Mouse (Mus musculus) embryonic fibroblast, embryonic 13.5 days (primary cell): Measurements from ENCODE around the gene Aptx. TPM values are rescaled to one million over a fixed set of nuclear protein-coding genes. Genes with fewer than 3 reads are reported as not detected.

Experiments
- H3K27ac ChIP-seq: 2 replicates; pipeline ENCODE4 v1.5.1; 2012; ENCODE audit warnings: low read length, control low read depth, inconsistent platforms; ENCODE audit not compliant: insufficient read depth
- H3K4me1 ChIP-seq: 2 replicates; pipeline ENCODE4 v1.6.1; 2011; ENCODE audit warnings: low read length; ENCODE audit not compliant: control insufficient read depth, insufficient read depth
- H3K4me3 ChIP-seq: 2 replicates; pipeline ENCODE4 v1.5.1; 2011; ENCODE audit warnings: mild to moderate bottlenecking, control low read depth, low read length; ENCODE audit not compliant: insufficient read depth
- CTCF ChIP-seq: IDR thresholded peaks from 2 replicates; pipeline ENCODE4 v1.5.1; 2011; ENCODE audit warnings: mild to moderate bottlenecking, control low read depth, low read length, moderate library complexity, borderline replicate concordance; ENCODE audit not compliant: insufficient read depth
- POLR2A ChIP-seq: IDR thresholded peaks from 2 replicates; pipeline ENCODE4 v1.6.1; 2011; ENCODE audit warnings: low read depth, mild to moderate bottlenecking, control low read depth, low read length, moderate library complexity
- polyA plus RNA-seq: library from polyadenylated mRNA; stranded (reverse); fragments of >200 nt; gene quantifications from 2 replicates; pipeline ENCODE4 v1.2.4, GENCODE M21; 2011; ENCODE audit warnings: low read depth; ENCODE audit not compliant: missing spikeins, insufficient read length

Aptx gene
- polyA plus RNA-seq, 1 experiment = 25.7 TPM

DNA sequence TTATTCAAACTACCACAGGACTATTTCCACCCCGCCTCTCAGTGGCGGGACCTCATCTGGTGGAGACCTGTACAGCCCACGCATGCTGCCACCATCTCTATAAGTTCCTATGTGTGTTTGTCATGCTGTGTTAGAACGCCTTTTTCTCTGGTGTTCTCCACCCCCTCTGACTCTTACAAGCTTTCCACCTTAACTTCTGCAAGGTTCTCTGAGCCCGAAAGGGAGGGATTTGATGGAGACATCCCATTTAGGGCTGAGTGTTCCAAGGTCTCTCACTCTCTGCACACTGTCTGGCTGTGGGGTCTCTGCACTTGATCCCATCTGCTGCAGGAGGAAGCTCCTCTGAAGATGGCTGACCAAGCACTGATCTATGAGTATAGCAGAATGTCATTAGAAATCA is 29.5 kb downstream of the Aptx start:
- Histone ChIP-seq H3K27ac (no peak overlapping the region), H3K4me1 (no peaks in the 10 kb centered on the region), H3K4me3 (no peak overlapping the region)
- no peak for TF ChIP-seq CTCF
- no peak for TF ChIP-seq POLR2A

DNA sequence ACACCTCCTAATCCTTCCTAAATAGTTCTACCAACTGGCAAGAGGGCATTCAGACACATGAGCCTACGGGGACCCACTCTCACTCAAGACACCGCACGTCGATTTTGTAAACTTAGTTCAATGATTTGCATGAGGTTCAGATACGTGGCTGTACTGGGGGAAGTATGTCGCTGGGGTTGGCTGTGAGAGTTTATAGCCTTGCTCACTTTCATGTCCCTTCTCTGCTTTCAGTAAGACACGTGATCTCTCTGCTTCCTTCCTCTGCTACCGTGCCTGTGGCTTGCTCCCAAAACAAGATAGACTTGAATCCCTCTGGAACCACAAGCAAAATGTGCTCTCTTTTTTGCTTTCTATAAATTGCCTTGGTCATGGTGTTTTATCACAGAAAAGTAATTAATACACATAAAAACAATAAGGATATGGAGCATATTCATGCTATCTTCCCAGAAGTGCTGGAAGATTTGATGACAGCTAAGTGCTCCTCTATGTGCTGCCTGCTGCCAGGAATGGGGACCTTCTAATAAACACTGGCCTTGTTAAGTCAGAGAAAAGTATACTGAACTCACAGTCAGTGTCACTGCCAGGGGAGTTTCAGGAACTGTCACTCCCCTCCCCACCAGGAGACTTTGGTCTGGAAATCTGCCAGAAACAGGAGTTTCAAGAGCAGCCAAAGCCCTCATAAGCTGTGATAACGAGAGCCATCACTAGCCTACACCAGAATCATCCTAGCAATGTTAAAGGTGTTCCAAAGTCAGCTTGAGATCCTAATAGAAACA is 36.6 kb downstream of the Aptx start:
- TF ChIP-seq POLR2A (no peak), CTCF (no peak)
- Histone ChIP-seq H3K27ac (no peak overlapping the region), H3K4me3 (no peak overlapping the region), H3K4me1 (no peaks in the 10 kb centered on the region)

DNA sequence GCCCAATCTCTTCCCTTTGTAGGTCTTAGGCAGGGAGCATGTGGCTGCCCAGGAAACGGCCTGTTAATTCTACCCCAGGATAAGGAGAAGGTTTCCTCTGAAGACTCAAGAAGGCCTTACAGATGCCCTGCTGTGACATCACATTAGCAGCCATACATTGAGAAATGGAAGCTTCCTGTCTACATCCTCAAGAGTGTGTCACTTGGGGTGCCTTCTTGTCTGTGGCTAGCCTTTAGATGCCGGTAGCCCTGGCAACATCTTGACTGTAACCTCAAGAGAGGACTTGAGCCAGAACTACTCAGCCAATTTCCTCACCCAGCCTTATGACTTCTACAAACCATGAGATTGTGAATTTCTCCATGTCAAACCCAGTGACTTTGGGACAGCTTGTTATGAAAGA is 51.9 kb downstream of the Aptx start:
- TF ChIP-seq CTCF (no peak), POLR2A (no peak)
- H3K4me1 ChIP-seq = no peaks in the 10 kb centered on the region
- H3K4me3 ChIP-seq = no peak overlapping the region
- H3K27ac ChIP-seq = no peak overlapping the region

DNA sequence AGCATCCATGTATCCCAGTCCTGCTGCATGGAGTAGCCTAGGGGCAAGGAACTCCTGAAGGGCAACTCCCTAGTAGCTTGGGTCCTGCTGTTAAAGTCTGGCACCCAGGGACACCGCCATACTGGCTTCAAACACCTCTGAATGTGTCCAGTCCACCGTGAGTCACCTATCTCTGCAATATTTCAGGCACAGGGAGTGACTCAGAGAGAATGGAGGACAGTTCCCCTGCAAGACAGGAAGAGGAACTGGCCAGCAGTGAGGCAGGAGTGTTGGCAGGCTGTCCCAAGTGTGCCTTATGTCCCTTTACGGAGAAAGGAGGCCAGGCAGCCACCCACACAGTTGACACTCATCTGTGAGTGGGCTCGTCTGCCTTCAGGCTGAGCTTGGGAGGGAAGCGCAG is 53.9 kb downstream of the Aptx start:
- no peak for TF ChIP-seq POLR2A
- TF ChIP-seq CTCF = no peak
- H3K4me3 ChIP-seq = no peak overlapping the region
- no peak overlapping the region for H3K27ac ChIP-seq
- H3K4me1 ChIP-seq = no peaks in the 10 kb centered on the region

DNA sequence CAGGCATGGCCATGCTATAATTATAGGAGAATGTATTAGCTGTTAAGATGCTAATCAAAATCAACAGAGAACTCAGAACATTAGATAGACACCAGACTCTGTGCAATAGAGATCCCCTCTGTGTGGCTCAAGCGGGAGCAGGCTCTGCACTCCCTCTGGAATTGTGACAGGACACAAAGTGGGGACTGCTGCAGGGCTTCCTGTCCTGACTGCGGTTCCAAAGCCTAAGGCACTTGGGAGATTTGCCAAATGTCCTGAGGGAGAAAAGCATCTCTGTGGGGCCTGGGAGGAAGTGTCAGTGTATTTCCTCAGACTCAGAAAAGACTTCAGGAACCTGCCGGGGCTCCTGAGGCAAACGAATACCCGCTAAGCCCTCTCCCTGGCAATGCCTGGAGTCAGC is 59.4 kb downstream of the Aptx start:
- TF ChIP-seq CTCF = no peak
- no peak for TF ChIP-seq POLR2A
- Histone ChIP-seq H3K4me1 (no peaks in the 10 kb centered on the region), H3K4me3 (no peak overlapping the region), H3K27ac (no peak overlapping the region)

DNA sequence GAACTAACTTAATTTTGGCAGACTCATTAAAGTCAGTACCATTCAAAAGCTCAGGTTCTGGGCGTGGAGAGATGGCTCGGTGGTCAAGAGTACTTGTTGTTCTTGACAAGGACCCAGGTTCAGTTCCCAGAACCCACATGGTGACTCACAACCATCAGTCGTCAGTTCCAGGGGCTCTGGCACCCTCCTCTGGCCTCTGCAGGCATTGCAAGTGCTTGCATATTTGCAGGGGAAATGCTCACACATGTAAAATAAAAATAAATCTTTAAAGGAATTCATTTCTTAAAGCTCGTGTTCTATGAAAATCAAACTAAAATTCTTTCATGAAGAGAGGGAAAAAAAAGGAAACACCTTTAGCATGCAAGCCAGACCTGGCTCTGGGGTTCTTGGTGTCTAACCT is 62.0 kb downstream of the Aptx start:
- TF ChIP-seq POLR2A = no peak
- peak; percentile 13; the same call in 1 of the 2 replicates for TF ChIP-seq CTCF

More for the DNA sequence above, 62.0 kb downstream of the Aptx start:
- Histone ChIP-seq H3K4me1 (no peaks in the 10 kb centered on the region), H3K27ac (no peak overlapping the region), H3K4me3 (no peak overlapping the region)

Other genes starting within 250 kb of the Aptx start
- gene Tmem215, start 231.0 kb downstream of the Aptx start, polyA plus RNA-seq = 0.23 TPM in 1 of 2 replicates, not detected in the other
- 234 and 239 TPM in 2 replicates for gene Dnaja1, start 19.0 kb upstream of the Aptx start, polyA plus RNA-seq
- 76.1 and 91.2 TPM in 2 replicates for gene Smu1, start 54.7 kb upstream of the Aptx start, polyA plus RNA-seq
- 103 and 119 TPM in 2 replicates for gene B4galt1, start 150.8 kb upstream of the Aptx start, polyA plus RNA-seq
- not detected in 2 replicates for gene Spink4, start 216.9 kb upstream of the Aptx start, polyA plus RNA-seq
- gene Bag1, start 245.1 kb upstream of the Aptx start, polyA plus RNA-seq = 134 and 147 TPM in 2 replicates
- gene Chmp5, start 245.2 kb upstream of the Aptx start, polyA plus RNA-seq = 118 TPM in 2 replicates